Mouse (Mus musculus): ENCODE results near the gene Btbd16.

The Btbd16 gene

DNA sequence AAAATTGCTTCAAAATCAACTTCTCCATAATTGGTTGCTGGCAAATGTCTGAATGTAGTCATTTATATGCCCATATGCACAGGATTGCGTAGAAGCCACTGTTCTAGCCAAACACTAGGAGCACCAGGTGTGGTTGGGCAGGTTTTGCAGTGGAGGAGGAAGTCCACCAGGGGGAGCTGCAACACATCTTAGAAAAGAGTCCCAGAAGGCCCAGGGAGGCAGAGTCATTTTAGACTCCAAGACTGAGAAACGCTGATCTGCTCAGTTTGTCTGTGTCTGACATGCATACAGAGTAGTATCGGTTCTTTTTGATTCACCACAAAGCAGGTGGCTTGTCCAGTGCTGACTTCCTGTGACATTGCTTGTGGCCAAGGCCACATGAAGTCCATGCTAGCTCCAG, 3.2 kb upstream of the Btbd16 start:
- peak; percentile 82 for DNase-seq (ENCODE audit: low read depth, low spot score)

DNA sequence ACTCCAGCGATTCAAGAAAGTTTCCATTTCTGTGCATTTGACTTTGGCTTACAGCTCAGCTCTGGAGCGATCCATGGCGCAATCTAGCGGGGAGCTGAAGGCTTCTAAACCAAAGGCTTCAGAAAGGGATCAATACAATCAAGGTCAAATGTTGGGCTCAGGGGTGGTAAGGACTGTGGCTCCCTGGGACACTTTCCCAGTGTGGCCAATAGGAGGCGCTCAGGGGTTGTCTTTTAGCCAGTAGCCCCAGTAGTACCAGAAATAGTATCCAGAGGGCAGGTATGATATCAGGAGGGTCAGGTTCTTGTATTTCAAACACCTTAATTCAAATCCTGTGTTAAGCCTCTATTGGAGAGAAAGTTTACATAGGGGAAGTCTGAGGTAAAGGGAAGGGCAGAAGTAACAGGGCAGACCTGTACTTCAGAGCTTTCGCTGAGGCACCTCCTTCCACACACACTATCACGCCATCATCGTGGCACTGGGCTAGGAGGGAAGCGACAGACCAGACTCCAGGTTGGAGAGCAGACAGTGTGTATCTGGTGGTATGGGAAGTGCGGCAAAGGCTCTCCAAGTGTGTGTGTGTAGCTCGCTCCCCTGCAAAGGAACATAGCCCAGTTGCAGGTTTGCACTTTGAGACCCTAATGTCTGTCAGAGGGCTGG, 568 bp upstream of the Btbd16 start:
- peak; percentile 26 for DNase-seq (ENCODE audit: low read depth, low spot score)

DNA sequence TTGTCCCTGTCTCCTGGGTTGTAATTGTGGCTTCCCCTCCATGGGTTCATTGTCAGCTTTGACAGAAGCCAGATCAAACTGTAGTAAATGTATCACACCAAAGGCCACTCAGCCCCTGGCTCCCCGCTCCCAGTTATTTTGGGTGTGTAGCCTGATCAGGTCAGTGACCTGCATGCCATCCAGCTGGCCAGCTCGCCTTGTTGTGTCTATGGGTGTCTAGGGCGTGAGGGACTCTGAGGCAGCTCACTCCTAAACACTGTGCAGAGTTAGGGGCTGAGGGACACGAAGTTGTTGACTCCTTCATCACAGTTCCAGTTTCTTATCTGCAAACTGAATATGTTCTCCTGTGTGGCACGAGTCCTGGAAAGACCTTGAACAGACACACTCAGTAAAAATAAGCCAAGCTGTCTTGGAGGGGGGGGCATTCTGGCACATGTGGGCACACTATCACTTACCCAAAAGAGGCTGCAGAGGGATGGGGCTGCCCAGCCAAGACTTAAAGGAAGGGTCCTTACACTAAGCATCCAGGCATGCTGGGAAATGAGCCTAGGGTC, 7.1 kb downstream of the Btbd16 start:
- DNase-seq (ENCODE audit: low read depth, low spot score): no peak

DNA sequence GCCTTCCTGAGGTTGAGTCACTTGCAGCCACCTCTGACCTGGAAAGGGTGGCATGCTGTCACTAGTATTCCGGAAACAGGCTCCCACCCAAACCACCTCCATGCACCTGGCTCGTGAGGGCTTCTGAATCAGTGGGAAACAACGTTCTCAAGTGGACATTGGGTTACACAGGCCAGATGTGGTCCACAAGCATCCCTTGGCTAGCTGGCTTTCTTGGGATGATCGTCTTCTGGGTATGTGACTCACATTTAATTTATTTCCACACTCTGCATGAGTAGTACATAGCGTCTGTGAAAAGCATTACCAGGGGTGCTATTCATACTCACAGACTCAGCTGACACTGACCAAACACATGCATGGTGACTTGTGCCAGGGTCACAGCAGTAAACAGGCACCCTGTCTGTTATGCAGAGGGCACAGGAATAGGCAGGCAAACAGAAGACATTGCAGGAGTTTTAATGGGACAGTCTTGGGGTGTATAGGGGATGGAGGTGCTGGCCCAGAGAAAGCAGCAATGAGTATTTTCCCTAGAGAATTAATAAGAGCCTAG, 8.7 kb downstream of the Btbd16 start:
- DNase-seq (ENCODE audit: low read depth, low spot score): no peak

DNA sequence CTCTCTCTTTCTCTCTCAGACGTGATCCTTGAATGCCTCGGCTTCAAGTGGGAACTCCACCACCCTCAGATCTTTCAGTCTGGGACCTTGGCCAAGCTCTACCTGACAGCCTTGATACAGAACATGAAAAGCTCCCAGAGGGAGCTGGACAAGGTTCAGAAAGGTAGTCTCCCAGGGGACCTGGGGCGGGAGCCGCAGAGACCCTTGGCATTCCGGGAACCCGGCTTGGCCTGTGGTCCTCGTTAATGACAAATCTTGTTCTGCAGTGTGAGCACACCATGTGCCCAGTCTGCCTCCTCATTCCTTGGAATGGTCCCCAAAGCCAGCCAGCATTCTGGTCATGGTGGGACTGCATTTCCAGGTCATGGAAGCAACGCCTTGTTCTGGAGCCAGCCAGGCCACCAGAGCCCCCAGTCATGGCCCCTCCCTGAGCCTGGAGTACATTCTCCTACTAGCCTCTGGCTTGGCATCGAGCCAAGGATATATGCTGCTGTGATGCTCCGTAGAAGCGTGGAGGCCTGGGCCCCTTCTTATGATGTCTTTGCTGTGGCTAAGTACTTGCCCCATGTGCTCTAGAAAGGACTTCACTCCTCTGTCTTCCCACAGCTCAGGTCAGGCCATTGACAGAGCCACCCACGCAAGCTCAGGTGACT, 12.2 kb downstream of the Btbd16 start:
- no peak for DNase-seq (ENCODE audit: low read depth, low spot score)

DNA sequence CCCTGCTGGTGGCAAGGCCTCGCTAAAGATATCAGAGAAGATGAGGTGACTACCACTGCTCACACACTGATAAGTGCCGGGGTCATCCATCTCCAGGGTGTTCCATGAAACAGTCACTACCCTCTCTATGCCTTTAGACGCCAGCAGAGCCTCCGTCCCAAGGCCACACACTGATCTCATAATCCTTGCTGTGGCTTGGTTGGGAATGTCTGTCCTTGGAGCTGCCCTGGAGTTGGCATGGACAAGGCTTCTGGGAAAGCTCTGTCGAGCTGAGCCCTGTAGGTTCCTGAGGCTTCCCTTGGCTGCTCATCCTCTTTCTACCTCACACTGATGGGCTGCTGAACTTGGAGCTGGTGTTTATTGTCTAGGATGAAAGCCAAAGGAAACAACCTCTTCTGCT, 12.8 kb downstream of the Btbd16 start:
- no peak for DNase-seq (ENCODE audit: low read depth, low spot score)

DNA sequence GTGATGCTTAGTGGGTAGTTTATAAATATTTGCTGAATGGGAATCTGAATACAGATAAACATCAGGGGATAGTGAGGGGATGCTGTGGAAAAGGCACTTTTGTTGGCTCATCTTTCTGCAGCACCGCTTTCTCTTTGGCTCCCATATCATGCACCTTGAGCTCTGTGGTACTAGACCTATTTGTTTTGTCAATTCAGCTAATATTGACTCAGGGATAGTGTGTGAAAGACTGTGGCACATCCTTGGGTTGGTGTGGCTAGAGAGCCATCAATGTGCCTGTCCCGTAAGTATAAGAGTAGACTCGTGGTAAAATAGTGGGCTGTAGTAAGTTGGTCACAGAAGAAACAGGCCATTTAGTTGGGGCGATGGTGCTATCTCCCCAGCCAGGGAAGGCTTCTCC, 13.7 kb downstream of the Btbd16 start:
- DNase-seq (ENCODE audit: low read depth, low spot score): no peak

DNA sequence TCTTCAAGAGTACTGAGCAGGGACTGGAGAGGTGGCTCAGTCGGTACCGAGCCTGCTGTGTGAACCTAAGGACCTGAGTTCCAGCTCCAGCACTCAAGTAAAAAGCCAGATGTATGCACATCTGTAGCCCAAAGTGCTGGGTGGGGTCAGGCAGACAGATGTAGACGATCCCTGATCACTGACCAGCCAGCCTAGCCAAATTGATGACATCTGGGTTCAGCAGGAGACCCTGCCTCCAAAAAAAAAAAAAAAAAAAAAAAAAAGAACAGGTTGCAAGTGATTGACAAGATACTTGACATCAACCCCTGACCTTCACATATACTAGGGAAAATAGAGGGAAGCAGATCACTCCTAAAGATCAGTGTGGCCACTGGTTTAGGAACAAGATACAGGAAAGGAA, 15.1 kb downstream of the Btbd16 start:
- no peak for DNase-seq (ENCODE audit: low read depth, low spot score)

DNA sequence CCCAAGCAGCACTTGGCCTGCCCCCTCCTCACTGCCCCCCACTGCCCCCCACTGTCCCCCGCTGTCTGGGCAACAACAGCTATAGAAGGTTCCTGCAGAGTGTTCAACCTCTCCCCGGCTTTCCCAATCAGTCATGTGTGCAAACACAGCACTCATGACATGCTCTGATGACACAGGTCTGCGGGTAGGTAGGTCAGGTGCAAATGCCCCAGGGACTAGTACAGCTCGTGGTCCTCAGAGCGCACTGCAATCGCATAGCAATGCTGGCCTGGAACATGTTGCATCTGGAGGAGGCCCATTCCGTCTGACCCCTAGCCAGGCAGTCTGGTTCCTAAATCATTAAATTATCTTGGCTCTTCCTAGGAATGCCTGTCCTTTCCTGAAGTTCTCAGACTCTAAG, 15.6 kb downstream of the Btbd16 start:
- DNase-seq (ENCODE audit: low read depth, low spot score): no peak

DNA sequence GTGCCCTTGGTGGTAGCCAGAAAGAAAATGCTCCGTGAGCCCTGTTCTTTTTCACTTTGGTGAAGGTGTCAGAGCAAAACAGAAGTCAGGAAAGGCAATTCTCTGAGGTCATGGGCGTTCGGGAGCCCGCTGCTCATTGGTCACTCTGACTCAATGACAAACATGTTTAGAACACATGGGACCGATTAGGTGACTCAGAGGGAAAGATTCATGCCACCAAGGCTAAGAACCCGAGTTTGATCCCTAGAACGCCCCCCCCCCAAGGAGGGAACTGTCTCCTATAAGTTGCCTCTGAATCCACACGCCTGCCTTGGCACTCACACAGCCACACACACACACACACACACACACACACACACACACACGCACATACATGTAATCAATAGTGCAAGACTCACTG, 19.8 kb downstream of the Btbd16 start:
- peak; percentile 13 for DNase-seq (ENCODE audit: low read depth, low spot score)

DNA sequence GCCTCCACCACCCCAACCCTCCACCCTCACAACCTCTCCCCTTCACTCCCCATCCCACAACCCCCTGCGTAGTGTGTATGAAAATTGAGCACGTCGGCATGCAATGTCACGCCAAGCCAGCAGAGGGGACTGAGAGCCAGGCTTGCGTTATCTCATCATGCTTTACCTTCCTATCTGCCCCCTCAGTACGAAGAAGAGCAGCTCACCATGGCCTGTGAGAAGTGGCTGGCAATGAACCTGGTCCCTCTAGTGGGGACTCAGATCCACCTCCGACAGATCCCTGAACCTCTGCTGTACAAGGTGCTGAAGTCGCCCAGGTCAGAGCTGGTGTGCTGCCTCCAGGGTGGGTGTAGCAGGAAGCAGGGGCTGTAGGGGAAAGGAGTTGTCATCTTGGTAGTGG, 22.9 kb downstream of the Btbd16 start:
- DNase-seq (ENCODE audit: low read depth, low spot score): no peak

DNA sequence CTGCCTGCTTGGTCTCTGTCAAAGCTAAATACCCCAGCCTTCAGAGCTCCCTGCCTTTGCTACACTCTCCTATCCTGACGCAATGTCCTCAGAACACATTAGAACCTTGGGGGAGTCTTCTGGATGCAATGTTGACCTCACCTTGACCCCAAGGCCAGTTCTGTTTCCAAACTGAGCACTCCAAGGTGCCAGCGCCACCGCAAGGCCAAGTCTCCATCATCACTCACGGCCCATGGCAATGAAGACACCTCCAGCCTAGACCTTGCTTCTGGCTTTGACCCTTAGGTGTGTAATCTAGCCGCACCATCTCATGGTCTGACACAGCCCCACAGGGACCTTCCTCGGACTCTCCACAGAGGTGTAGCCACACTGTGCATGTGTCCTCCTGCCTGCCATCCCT, 23.7 kb downstream of the Btbd16 start:
- DNase-seq (ENCODE audit: low read depth, low spot score): no peak

DNA sequence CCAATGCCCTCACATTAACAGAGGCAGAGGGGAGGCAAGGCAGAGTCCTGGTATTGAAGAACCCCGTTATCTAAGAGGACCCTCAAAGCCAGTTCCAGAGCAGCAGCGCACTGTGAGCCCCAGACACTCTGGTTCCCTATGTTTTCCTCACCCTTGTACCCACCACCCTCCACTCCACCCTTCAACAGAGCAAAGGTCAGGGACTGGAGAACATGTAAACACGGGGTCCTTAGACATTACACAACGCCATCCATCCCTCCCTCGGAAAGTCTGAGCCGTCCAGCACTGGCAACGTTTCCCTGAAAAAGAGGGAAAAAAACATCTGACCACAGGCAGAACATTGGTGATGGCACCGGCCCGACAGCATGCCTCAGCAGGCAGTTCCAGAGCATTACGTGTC, 25.5 kb downstream of the Btbd16 start:
- DNase-seq (ENCODE audit: low read depth, low spot score): no peak

DNA sequence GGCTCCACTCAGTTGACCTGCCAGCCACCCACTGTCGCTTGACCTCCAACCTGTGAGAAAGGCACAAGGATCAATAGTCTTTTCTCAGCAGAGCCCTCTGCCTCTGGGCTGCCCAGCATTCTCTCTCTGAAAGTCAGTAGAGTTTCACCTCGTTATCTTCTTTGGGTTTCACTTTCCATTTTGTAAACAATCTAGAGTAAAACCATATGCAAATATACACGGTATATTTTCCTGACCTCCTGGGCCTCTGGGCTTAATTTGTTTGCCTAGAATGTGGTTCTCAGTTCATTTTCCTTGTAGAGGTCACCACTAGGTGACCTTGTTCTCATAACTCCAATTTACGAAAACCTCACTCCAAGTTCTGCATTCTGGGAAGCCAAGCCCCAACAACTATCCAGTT, 26.8 kb downstream of the Btbd16 start:
- no peak for DNase-seq (ENCODE audit: low read depth, low spot score)

DNA sequence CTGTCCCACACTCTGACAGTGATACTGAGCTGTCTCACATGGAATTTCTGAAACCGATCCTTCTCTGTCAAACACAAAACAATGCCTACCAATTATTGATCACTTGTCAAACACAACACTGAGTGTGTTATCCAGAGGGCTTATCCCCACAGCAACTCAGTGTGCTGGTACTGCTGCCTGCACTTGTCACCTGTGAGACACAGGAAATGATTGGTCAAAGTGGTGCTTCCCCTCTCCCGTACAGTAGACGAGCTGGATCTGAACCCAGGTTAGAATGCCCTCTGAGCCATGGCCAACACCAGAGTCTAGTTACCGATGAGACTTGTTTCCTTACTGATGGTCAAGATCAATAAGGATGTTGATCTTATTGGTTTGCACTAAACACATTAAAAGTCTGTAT, 27.9 kb downstream of the Btbd16 start:
- DNase-seq (ENCODE audit: low read depth, low spot score): no peak

DNA sequence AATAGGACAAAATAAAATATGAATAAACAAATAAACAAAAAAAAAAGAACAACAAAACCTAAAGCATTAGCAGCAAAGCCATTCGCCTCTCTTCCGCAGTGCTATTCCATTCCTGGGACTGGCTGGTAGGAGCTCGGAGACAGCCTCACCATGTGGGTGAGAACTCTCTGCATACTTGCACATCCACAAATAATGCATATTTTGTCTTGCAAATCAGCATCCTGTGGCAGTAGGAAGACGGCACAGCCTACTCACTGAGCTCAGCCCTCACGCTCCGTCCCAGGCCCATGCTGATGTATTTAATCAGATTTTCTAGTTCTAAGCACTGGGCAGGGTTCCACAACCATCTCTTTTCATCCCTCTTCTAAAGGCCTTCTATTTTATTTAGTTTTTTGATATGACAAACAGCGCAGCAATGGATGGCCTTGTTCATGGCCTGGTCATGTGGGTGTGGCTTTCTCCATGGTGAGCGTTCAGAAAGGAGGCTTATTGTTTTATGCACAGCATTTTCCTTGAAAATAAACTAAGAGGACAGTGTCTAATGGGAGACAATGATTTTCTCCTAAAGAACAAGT, 29.5 kb downstream of the Btbd16 start:
- DNase-seq (ENCODE audit: low read depth, low spot score): no peak

DNA sequence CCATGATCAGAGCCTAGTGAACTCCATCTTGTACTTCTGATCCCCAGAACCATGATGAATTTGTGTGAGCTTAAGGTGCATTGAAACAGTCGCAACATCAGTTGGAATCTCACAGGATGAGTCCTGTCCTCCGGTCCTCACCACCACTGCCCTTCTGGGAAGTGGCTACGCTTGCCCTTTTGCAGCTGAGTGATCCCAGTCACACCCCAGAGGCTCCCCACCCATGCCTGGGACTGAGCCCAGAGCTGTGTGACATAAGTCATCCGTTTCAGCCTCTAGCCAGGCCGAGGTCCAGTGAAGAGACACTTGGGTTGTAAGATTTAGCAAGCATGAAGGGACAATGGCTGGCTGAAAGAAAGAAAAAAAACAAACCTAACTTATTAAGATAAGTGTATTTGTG, 31.1 kb downstream of the Btbd16 start:
- DNase-seq (ENCODE audit: low read depth, low spot score): no peak

DNA sequence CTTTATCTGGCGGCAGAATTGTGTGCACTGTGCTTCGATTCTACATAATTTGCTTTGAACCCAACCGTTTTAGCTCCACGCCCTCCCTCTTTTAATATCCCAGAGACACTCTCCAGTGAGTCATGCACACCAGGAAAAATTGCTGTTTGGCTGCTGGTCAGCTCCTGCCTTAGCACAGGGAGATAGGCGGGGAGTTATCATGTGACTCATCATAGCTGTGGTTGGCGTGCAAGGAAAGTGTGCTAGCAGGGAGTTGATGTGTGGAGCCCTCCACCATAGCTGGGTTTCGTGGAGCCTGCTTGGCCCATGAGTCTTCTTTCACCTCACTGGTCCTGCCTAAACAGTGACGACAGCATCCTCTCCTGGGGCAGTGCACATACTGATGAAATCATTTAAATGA, 33.9 kb downstream of the Btbd16 start:
- no peak for DNase-seq (ENCODE audit: low read depth, low spot score)

DNA sequence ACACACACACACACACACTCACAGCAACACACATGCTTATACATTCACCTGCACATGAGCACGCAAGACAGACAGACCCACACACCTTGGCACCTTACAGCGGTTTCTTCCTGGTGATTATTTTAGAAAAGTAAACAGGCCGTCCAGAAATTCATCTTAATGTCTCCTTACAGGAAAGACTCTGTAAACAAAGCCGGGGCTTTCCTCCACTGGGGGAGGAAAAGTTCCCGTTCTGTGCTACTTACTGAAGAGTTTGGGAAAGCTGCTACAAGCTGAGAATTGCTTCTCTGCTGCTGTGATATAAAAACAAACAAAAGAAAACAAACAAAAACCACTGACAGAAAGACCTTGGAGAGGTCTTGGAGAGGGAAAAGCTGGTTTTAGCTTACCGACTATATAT, 34.8 kb downstream of the Btbd16 start:
- no peak for DNase-seq (ENCODE audit: low read depth, low spot score)

DNA sequence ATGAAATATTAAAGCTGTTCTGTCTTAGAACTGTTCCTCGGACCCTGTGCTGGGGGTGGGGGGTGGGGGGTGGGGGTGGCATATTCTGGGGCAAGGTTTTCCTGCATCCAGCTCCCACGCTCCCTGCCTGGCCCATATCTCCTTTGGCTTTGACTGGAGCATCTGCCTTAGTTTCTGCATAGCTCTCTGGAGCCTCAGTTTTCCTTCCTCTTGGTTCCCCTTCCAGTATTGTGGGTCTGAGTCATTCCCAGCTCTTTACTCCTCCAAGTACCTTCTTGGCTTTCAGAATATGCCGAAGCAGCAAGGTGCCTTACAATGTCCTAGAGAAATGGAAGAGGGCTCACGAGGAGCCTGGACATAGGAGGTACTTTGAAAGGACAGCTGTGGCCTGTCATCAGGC, 36.4 kb downstream of the Btbd16 start:
- DNase-seq (ENCODE audit: low read depth, low spot score): no peak

DNA sequence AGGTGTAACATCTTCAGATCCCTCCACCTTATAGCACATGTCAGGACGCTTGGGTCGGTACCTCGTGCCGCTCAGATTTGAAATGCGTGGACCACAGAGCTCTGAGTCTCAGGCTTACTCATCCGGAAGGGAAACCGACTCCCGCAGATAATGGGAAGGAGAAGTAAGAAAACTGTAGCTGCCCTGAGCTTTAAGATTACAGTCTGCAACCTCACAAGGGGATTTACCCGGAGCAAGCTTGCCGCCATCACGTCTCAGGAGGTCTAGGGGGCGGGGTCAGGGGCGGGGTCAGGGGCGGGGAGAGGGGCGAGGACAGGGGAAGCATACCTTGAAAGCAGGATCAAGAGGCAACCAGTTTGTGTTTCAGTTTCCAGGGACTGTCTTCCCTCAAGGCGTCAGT, 38.5 kb downstream of the Btbd16 start:
- DNase-seq (ENCODE audit: low read depth, low spot score): no peak

DNA sequence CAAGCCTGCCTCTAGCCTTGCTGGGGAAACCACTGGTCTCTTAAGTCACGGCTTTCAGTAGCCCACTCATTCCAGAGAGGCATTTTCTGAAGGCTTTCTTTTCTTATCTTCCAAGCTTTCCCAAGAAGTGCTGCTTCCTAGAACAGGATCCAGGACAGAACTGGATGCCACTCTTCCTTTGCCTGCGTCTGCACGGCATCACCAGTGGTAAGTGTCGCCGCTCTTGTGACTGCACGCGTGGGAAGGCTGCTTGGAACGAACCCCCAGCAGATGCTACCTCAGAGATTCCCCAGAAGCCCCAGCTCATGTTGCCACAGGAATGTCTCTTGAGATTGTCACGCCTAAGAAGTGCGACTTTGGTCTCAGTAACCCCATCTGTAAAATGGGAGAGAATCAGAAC, 41.7 kb downstream of the Btbd16 start:
- no peak for DNase-seq (ENCODE audit: low read depth, low spot score)

DNA sequence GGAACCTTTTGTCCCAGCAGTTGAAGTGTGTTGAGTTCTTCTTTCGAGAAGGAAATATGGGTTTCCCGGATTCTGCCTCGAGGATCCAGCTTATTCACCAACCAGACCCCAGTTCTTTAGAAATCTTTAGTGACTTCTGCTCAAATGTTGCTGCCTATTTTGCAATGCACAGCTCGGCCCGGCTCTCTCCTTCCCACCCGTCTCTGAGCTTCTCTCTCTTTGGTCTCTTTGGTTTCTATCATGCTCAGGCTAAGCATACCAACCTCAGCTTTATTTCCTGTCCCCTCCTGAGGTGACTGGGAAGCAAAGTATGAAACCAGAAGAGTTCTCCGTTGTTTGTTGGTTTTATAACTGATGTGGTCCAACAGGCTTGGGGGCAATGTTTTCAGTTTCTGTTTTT, 42.4 kb downstream of the Btbd16 start:
- no peak for DNase-seq (ENCODE audit: low read depth, low spot score)

Data from forelimb bud, embryonic 11.5 days (tissue).